Mouse (Mus musculus): Measurements from ENCODE around the gene Lyzl4. TPM values are rescaled to one million over a fixed set of nuclear protein-coding genes. Genes with fewer than 3 reads are reported as not detected.

Gene Lyzl4
- total and polyA plus RNA-seq, 3 experiments = not detected

GRCm38 (mm10) chr9:121592948-121593550, 48.8 kb downstream of the Lyzl4 start:
- in situ Hi-C loops (cut with MboI; ENCODE audit: low pct_ligation_motif_present, low pct_unique_long_range_greater_than_20kb, low sequenced_read_pairs) = no loop called here
- no peaks in the 10 kb centered on the region for H3K79me2 ChIP-seq (replicated peaks; ENCODE audit: control insufficient read depth, extremely low read depth, insufficient read depth, poor library complexity, severe bottlenecking)
- no peak overlapping the region for H3K4me3 ChIP-seq (replicated peaks in 1 of 3; ENCODE audit: low read depth in 2 of 3, low read length in 2 of 3, poor library complexity in 1 of 3)
- DNase-seq (ENCODE audit: extremely low read depth) = no peak
- H3K4me2 ChIP-seq (ENCODE audit: insufficient read depth, low read depth, poor library complexity, severe bottlenecking) = no peak overlapping the region
- dilution Hi-C loops (cut with MboI; ENCODE audit: extremely low pct_ligation_motif_present, extremely low pct_unique_long_range_greater_than_20kb, low sequenced_read_pairs) = no loop called here
- H3K36me3 ChIP-seq (replicated peaks in 1 of 2; ENCODE audit: control insufficient read depth in 1 of 2, insufficient read depth in 1 of 2, low read length in 1 of 2) = no peaks in the 10 kb centered on the region
- H3K27ac ChIP-seq (ENCODE audit: insufficient read depth, low read depth) = no peak overlapping the region
- H3K27me3 ChIP-seq (replicated peaks) = no peaks in the 10 kb centered on the region
- H3K9ac ChIP-seq (ENCODE audit: insufficient read depth, low read depth) = no peak overlapping the region
- TF ChIP-seq TCF12 (IDR thresholded peaks at IDR 0.05; ENCODE audit: low read depth, low read length) (no peak), GABPA (IDR thresholded peaks at IDR 0.05; ENCODE audit: insufficient replicate concordance, low read depth, low read length) (no peak), ZMIZ1 (IDR thresholded peaks at IDR 0.05; ENCODE audit: low read depth, low read length) (no peak), NELFE (IDR thresholded peaks at IDR 0.05; ENCODE audit: low read depth, low read length) (no peak), IRF4 (IDR thresholded peaks at IDR 0.05; ENCODE audit: low read depth, low read length) (no peak), CHD1 (IDR thresholded peaks at IDR 0.05; ENCODE audit: low read depth, low read length) (no peak), TBP (conservative IDR thresholded peaks at IDR 0.05; ENCODE audit: low read depth, low read length) (no peak), ELF1 (IDR thresholded peaks at IDR 0.05; ENCODE audit: low read depth, low read length) (no peak)
- no peaks in the 10 kb centered on the region for H3K4me1 ChIP-seq (ENCODE audit: control insufficient read depth in 1 of 2, insufficient read depth in 2 of 2)
- H3K9me3 ChIP-seq (replicated peaks; ENCODE audit: low read length) = peaks cover 14% of the 10 kb centered on the region

DNA sequence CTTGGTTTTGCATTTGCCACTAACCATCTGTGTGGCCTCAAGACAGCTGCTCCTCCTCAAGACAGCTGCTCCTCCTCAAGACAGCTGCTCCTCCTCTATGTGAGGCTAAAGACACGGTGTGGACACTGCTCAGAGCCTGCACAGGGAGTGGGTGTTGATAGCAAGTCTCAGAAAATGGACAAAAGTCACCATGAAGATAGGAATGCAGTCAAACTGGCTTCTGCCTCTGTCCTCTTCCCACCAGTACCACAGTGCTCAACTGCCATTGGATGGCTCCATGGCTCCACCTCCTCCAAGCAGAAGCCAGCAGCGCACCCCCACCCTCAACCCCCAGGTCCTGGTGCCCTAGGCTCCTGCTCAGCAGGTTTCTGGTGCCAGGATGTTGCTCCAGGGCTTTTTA, 52.4 kb downstream of the Lyzl4 start:
- Histone ChIP-seq H3K27me3 (replicated peaks) (no peaks in the 10 kb centered on the region), H3K4me2 (ENCODE audit: insufficient read depth, low read depth, poor library complexity, severe bottlenecking) (no peak overlapping the region), H3K9me3 (replicated peaks; ENCODE audit: low read length) (peaks cover 14% of the 10 kb centered on the region), H3K79me2 (replicated peaks; ENCODE audit: control insufficient read depth, extremely low read depth, insufficient read depth, poor library complexity, severe bottlenecking) (no peaks in the 10 kb centered on the region), H3K4me3 (replicated peaks in 1 of 3; ENCODE audit: low read depth in 2 of 3, low read length in 2 of 3, poor library complexity in 1 of 3) (no peak overlapping the region), H3K4me1 (ENCODE audit: control insufficient read depth in 1 of 2, insufficient read depth in 2 of 2) (no peaks in the 10 kb centered on the region), H3K9ac (ENCODE audit: insufficient read depth, low read depth) (no peak overlapping the region), H3K27ac (ENCODE audit: insufficient read depth, low read depth) (no peak overlapping the region), H3K36me3 (replicated peaks in 1 of 2; ENCODE audit: control insufficient read depth in 1 of 2, insufficient read depth in 1 of 2, low read length in 1 of 2) (no peaks in the 10 kb centered on the region)
- in situ Hi-C loops (cut with MboI; ENCODE audit: low pct_ligation_motif_present, low pct_unique_long_range_greater_than_20kb, low sequenced_read_pairs) = no loop called here
- TF ChIP-seq TBP (conservative IDR thresholded peaks at IDR 0.05; ENCODE audit: low read depth, low read length) (no peak), CHD2 (IDR thresholded peaks at IDR 0.05; ENCODE audit: low read length) (no peak), MAX (IDR thresholded peaks at IDR 0.05; ENCODE audit: low read length) (no peak)
- DNase-seq (ENCODE audit: extremely low read depth) = no peak
- dilution Hi-C loops (cut with MboI; ENCODE audit: extremely low pct_ligation_motif_present, extremely low pct_unique_long_range_greater_than_20kb, low sequenced_read_pairs) = no loop called here

DNA sequence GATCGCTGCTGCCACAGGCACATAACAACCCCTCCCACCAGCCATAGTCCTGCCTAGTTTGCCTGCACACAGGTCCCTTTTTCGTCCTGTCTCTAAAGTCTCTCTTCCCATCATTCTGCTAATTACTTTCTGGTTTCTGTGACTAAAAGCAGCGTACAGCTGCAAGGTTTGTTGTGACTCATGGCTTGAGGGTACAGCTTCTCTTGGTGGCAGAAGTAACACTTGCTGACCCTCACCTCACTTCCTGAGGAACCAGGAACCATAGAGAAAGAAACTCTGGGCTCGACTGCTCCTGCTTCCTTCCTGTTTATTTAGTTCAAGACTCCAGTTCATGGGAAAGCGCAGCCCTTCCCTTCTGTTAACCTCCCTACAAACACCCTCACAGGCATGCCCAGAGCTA, 67.5 kb downstream of the Lyzl4 start:
- dilution Hi-C loops (cut with MboI; ENCODE audit: extremely low pct_ligation_motif_present, extremely low pct_unique_long_range_greater_than_20kb, low sequenced_read_pairs) = no loop called here
- Histone ChIP-seq H3K27ac (ENCODE audit: insufficient read depth, low read depth) (no peak overlapping the region), H3K4me2 (ENCODE audit: insufficient read depth, low read depth, poor library complexity, severe bottlenecking) (no peak overlapping the region), H3K36me3 (replicated peaks in 1 of 2; ENCODE audit: control insufficient read depth in 1 of 2, insufficient read depth in 1 of 2, low read length in 1 of 2) (no peaks in the 10 kb centered on the region), H3K79me2 (replicated peaks; ENCODE audit: control insufficient read depth, extremely low read depth, insufficient read depth, poor library complexity, severe bottlenecking) (no peaks in the 10 kb centered on the region), H3K4me1 (ENCODE audit: control insufficient read depth in 1 of 2, insufficient read depth in 2 of 2) (peaks cover 8 to 14% of the 10 kb centered on the region in 2 experiments; a peak in 3 of 4 replicates), H3K4me3 (replicated peaks in 1 of 3; ENCODE audit: low read depth in 2 of 3, low read length in 2 of 3, poor library complexity in 1 of 3) (no peak overlapping the region), H3K9me3 (replicated peaks; ENCODE audit: low read length) (peaks cover 10% of the 10 kb centered on the region), H3K27me3 (replicated peaks) (no peaks in the 10 kb centered on the region), H3K9ac (ENCODE audit: insufficient read depth, low read depth) (no peak overlapping the region)
- peak; percentile 40 for DNase-seq (ENCODE audit: extremely low read depth)
- in situ Hi-C loops (cut with MboI; ENCODE audit: low pct_ligation_motif_present, low pct_unique_long_range_greater_than_20kb, low sequenced_read_pairs) = no loop called here
- peak; percentile 70 for TF ChIP-seq TCF12 (IDR thresholded peaks at IDR 0.05; ENCODE audit: low read depth, low read length)
- no peak for TF ChIP-seq RAD21 (IDR thresholded peaks at IDR 0.05; ENCODE audit: low read depth, low read length)
- TF ChIP-seq ZMIZ1 (IDR thresholded peaks at IDR 0.05; ENCODE audit: low read depth, low read length) = no peak
- TF ChIP-seq MEF2A (IDR thresholded peaks at IDR 0.05; ENCODE audit: borderline replicate concordance, low read depth, low read length) = peak; percentile 32; the same call in 1 of the 2 replicates
- TF ChIP-seq IRF4 (IDR thresholded peaks at IDR 0.05; ENCODE audit: low read depth, low read length) = peak; percentile 69
- TF ChIP-seq EP300 (IDR thresholded peaks at IDR 0.05; ENCODE audit: low read length) = peak; percentile 80
- no peak for TF ChIP-seq TBP (conservative IDR thresholded peaks at IDR 0.05; ENCODE audit: low read depth, low read length)
- TF ChIP-seq JUND (conservative IDR thresholded peaks at IDR 0.05; ENCODE audit: low read depth, low read length) = 0 out of 2 replicates have a peak, but pooled peaks have one; percentile 25
- TF ChIP-seq ELF1 (IDR thresholded peaks at IDR 0.05; ENCODE audit: low read depth, low read length) = peak; percentile 44; the same call in 1 of the 2 replicates
- TF ChIP-seq HCFC1 (IDR thresholded peaks at IDR 0.05; ENCODE audit: low read depth, low read length) = peak; percentile 50
- TF ChIP-seq CHD2 (IDR thresholded peaks at IDR 0.05; ENCODE audit: low read length) = no peak
- TF ChIP-seq ETS1 (conservative IDR thresholded peaks at IDR 0.05; ENCODE audit: low read depth, low read length) = peak; percentile 9; the same call in 1 of the 2 replicates
- TF ChIP-seq JUN (IDR thresholded peaks at IDR 0.05; ENCODE audit: insufficient read depth, low read depth, low read length) = peak; percentile 11; the same call in 1 of the 2 replicates
- no peak for TF ChIP-seq BHLHE40 (IDR thresholded peaks at IDR 0.05; ENCODE audit: low read depth, low read length)
- TF ChIP-seq POLR2AphosphoS2 (IDR thresholded peaks at IDR 0.05; ENCODE audit: low read depth, low read length) = no peak
- no peak for TF ChIP-seq SIN3A (IDR thresholded peaks at IDR 0.05; ENCODE audit: low read length)
